Comparison of ENCODE assay signal across 13 mouse cellular contexts in the genomic region with DNA sequence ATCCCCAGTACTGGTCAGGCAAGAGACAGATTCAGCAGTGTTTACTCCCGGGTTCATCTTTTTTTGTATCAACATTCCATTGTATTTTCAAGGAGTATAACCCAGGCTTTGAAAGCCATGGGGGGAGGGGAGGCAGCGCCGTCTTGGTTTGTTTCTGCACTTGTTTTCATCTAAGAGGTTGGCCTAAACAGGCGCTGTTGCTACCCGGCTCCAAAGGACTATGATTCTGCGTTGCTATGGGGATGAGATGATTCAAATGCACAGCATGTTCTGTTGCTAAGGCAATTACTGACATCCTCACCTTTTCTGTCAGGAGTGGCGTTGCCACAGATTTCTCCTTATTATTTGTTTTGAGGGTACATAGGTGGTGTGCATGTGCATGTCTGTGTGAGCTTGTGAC. TPM values are rescaled to one million over a fixed set of nuclear protein-coding genes. Genes with fewer than 3 reads are reported as not detected.
A peak's percentile ranks its signal among the peaks of the same experiment; 100 is the strongest.
DNase-seq lines count a peak whose midpoint lies in the region; ATAC-seq and TF ChIP-seq lines count a peak whose summit lies in the region.
"Had no signal": no experiment of that assay in that cellular context is flagged by ENCODE, and none has a peak within 500 bp of the region (broad histone marks: within the 10 kb centered on the region; RNA-seq: fewer than 3 reads in every experiment).

No protein-coding gene starts in this region.

- no peaks in the 10 kb centered on the region for H3K36me3 ChIP-seq in hindbrain, embryonic 13.5 days
- no peaks in the 10 kb centered on the region for H3K36me3 ChIP-seq in lung, postnatal 0 days (ENCODE audit: insufficient read depth, low read length)

- no peak overlapping the region for H3K4me2 ChIP-seq in hindbrain, embryonic 13.5 days
- no peak overlapping the region for H3K4me2 ChIP-seq in lung, postnatal 0 days (replicated peaks; ENCODE audit: low read depth, low read length)

- ATAC-seq in hindbrain, embryonic 13.5 days (ENCODE audit: low FRiP score) = 0 out of 2 replicates have a peak, but pooled peaks have one; percentile 65
- ATAC-seq in lung, postnatal 0 days = no peak
- no peak for ATAC-seq in erythroblast, adult 5-6 weeks (replicated peaks; ENCODE audit: low FRiP score, poor library complexity, severe bottlenecking)

- H3K27ac ChIP-seq in hindbrain, embryonic 13.5 days = peak overlapping the region; percentile 79
- no peak overlapping the region for H3K27ac ChIP-seq in lung, postnatal 0 days (ENCODE audit: low read length)

- no peak for TF ChIP-seq EP300 in lung, postnatal 0 days (IDR thresholded peaks at IDR 0.05)

- no peak overlapping the region for H3K4me3 ChIP-seq in hindbrain, embryonic 13.5 days
- H3K4me3 ChIP-seq in lung, postnatal 0 days (ENCODE audit: low read depth, low read length) = no peak overlapping the region
- H3K4me3 ChIP-seq: megakaryocyte, embryonic 14.5 days had no signal

- peaks cover 9% of the 10 kb centered on the region for H3K4me1 ChIP-seq in hindbrain, embryonic 13.5 days (replicated peaks)
- H3K4me1 ChIP-seq in lung, postnatal 0 days (ENCODE audit: insufficient read depth, low read depth, low read length) = no peaks in the 10 kb centered on the region
- H3K4me1 ChIP-seq: megakaryocyte, embryonic 14.5 days had no signal

- peak; percentile 32 for DNase-seq in left cerebral cortex, adult 11 months (ENCODE audit: low spot score)
- no peak for DNase-seq in left cerebral cortex, postnatal 4 days
- peak; percentile 16 to 62 for DNase-seq in left cerebral cortex, adult 9 months (ENCODE audit: low spot score in 2 of 2)
- peak; percentile 16 to 39 for DNase-seq in right cerebral cortex, postnatal 36 days (ENCODE audit: low spot score in 2 of 2)
- no peak for DNase-seq in gastrocnemius, postnatal 14 days
- DNase-seq in lung, postnatal 0 days (ENCODE audit: low spot score) = no peak
- DNase-seq: cerebellum, adult 8-10 months had no signal

- WGBS in hindbrain, embryonic 13.5 days = 28% methylated on average over 7 of the region's 7 CpGs
- 67% methylated on average over 7 of the region's 7 CpGs for WGBS in lung, postnatal 0 days

- TF ChIP-seq CTCF in lung, postnatal 0 days (IDR thresholded peaks at IDR 0.05) = no peak

- intact Hi-C loops in left cerebral cortex, postnatal 4 days (cut with DNase I) = no loop called here
- intact Hi-C loops in gastrocnemius, postnatal 14 days (cut with DNase I; ENCODE audit: low total_unique reads) = no loop called here

- H3K27me3 ChIP-seq in hindbrain, embryonic 13.5 days = no peaks in the 10 kb centered on the region
- H3K27me3 ChIP-seq in lung, postnatal 0 days (replicated peaks; ENCODE audit: insufficient read depth, low read length) = no peaks in the 10 kb centered on the region

- no peak overlapping the region for H3K9ac ChIP-seq in hindbrain, embryonic 13.5 days
- no peak overlapping the region for H3K9ac ChIP-seq in lung, postnatal 0 days (replicated peaks; ENCODE audit: low read depth)

- peaks cover 10% of the 10 kb centered on the region for H3K9me3 ChIP-seq in hindbrain, embryonic 13.5 days
- no peaks in the 10 kb centered on the region for H3K9me3 ChIP-seq in lung, postnatal 0 days (ENCODE audit: low read length)

RNA-seq across cellular contexts. Expression of a gene that starts 12.8 kb away (rescaled TPM):
- 10 to 100 TPM; 41.9 to 42.5 TPM for total RNA-seq in left cerebral cortex, postnatal 4 days (2021)
- polyA plus RNA-seq in hindbrain, embryonic 13.5 days (2015; fragmentation: Nextera tagmentation; extraction: Ambion mirVana) = 34.0 and 38.3 TPM in 2 replicates
- total RNA-seq in gastrocnemius, postnatal 14 days (2021) = 10 to 100 TPM; 16.6 to 19.0 TPM
- polyA plus RNA-seq in lung, postnatal 0 days (2015; fragmentation: Nextera tagmentation; extraction: Ambion mirVana) = 23.2 and 26.0 TPM in 2 replicates
- 10.4 and 19.9 TPM in 2 replicates for total RNA-seq in erythroblast, adult 5-6 weeks (2015; ENCODE audit: low replicate concordance)
- total RNA-seq in erythroblast, adult 5-6 weeks (2017; ENCODE audit: low replicate concordance) = 31.5 and 53.4 TPM in 2 replicates

RNA-seq across cellular contexts. Expression of a gene that starts 21.8 kb away (rescaled TPM):
- under 1 TPM; 0.06 to 0.18 TPM for total RNA-seq in left cerebral cortex, postnatal 4 days (2021)
- 0.08 TPM in 1 of 2 replicates, not detected in the other for polyA plus RNA-seq in hindbrain, embryonic 13.5 days (2015; fragmentation: Nextera tagmentation; extraction: Ambion mirVana)
- not detected for total RNA-seq in gastrocnemius, postnatal 14 days (2021)
- not detected in 2 replicates for polyA plus RNA-seq in lung, postnatal 0 days (2015; fragmentation: Nextera tagmentation; extraction: Ambion mirVana)
- total RNA-seq in erythroblast, adult 5-6 weeks (2015; ENCODE audit: low replicate concordance) = not detected in 2 replicates
- total RNA-seq in erythroblast, adult 5-6 weeks (2017; ENCODE audit: low replicate concordance) = not detected in 2 replicates
- polyA plus RNA-seq: heart, postnatal 0 days; limb, embryonic 11.5 days; small intestine, adult 2 months had no signal

RNA-seq across cellular contexts. Expression of a gene that starts 55.0 kb away (rescaled TPM):
- 10 to 100 TPM; 19.6 to 25.5 TPM for total RNA-seq in left cerebral cortex, postnatal 4 days (2021)
- 12.7 and 14.6 TPM in 2 replicates for polyA plus RNA-seq in hindbrain, embryonic 13.5 days (2015; fragmentation: Nextera tagmentation; extraction: Ambion mirVana)
- 1 to 10 TPM; 4.3 to 4.5 TPM for total RNA-seq in gastrocnemius, postnatal 14 days (2021)
- polyA plus RNA-seq in lung, postnatal 0 days (2015; fragmentation: Nextera tagmentation; extraction: Ambion mirVana) = 8.0 and 9.1 TPM in 2 replicates
- total RNA-seq in erythroblast, adult 5-6 weeks (2015; ENCODE audit: low replicate concordance) = 1.7 TPM in 1 of 2 replicates, not detected in the other
- 0.42 and 0.51 TPM in 2 replicates for total RNA-seq in erythroblast, adult 5-6 weeks (2017; ENCODE audit: low replicate concordance)

RNA-seq across cellular contexts. Expression of a gene that starts 55.2 kb away (rescaled TPM):
- under 1 TPM in 1 of 2 experiments, not detected in 1; 0.18 TPM for total RNA-seq in left cerebral cortex, postnatal 4 days (2021)
- not detected in 2 replicates for polyA plus RNA-seq in hindbrain, embryonic 13.5 days (2015; fragmentation: Nextera tagmentation; extraction: Ambion mirVana)
- total RNA-seq in gastrocnemius, postnatal 14 days (2021) = not detected
- polyA plus RNA-seq in lung, postnatal 0 days (2015; fragmentation: Nextera tagmentation; extraction: Ambion mirVana) = not detected in 2 replicates
- not detected in 2 replicates for total RNA-seq in erythroblast, adult 5-6 weeks (2015; ENCODE audit: low replicate concordance)
- total RNA-seq in erythroblast, adult 5-6 weeks (2017; ENCODE audit: low replicate concordance) = not detected in 2 replicates
- polyA plus RNA-seq: heart, postnatal 0 days; limb, embryonic 11.5 days; small intestine, adult 2 months had no signal

Comparison
In these comparisons a context has a peak if more than half of its experiments do, and no peak if none do; other contexts are left out.
1. DNase-seq: peak in left cerebral cortex, adult 11 months (single experiment), left cerebral cortex, adult 9 months (2 of 2) and right cerebral cortex, postnatal 36 days (2 of 2); none in left cerebral cortex, postnatal 4 days (single experiment), gastrocnemius, postnatal 14 days (single experiment) and lung, postnatal 0 days (single experiment).